Mouse (Mus musculus): Measurements from ENCODE around the gene Pdlim1. TPM values are rescaled to one million over a fixed set of nuclear protein-coding genes. Genes with fewer than 3 reads are reported as not detected.

Pdlim1 gene
- polyA plus RNA-seq (2012; fragmentation: generic; extraction: Trizol) = 10 to 100 TPM in 1 of 2 experiments, 1 to 10 TPM in 1; 1.4 to 10.1 TPM

GRCm38 (mm10) chr19:40271308-40271892, at the start of gene Pdlim1:
Gene Pdlim1 (minus strand): TSS chr19:40271842.

GRCm38 (mm10) chr19:40187160-40187559, 84.5 kb downstream of the Pdlim1 start, which contains the start of gene Cyp2c70:
Gene Cyp2c70 (minus strand): TSS chr19:40187333.

Other genes starting within 250 kb of the Pdlim1 start
- gene Cyp2c54, start 198.0 kb downstream of the Pdlim1 start, polyA plus RNA-seq (2012; fragmentation: generic; extraction: Trizol) = not detected
- not detected for gene Cyp2c50, start 182.2 kb downstream of the Pdlim1 start, polyA plus RNA-seq (2012; fragmentation: generic; extraction: Trizol)
- not detected for gene Cyp2c70, start 84.5 kb downstream of the Pdlim1 start, polyA plus RNA-seq (2012; fragmentation: generic; extraction: Trizol)
- gene Sorbs1, start 241.9 kb upstream of the Pdlim1 start, polyA plus RNA-seq (2012; fragmentation: generic; extraction: Trizol) = 1 to 10 TPM in 1 of 2 experiments, under 1 TPM in 1; 0.14 to 1.2 TPM